Mouse (Mus musculus): Measurements from ENCODE around the gene Olfr1428. TPM values are rescaled to one million over a fixed set of nuclear protein-coding genes. Genes with fewer than 3 reads are reported as not detected.
A peak's percentile ranks its signal among the peaks of the same experiment; 100 is the strongest.
"Not testable (repeated sequence)": the region's sequence is repeated elsewhere in the genome, so short reads cannot be mapped to it uniquely, and the experiment has no call there.

Olfr1428 gene
- not detected in 2 replicates for polyA plus RNA-seq (2012; rRNA removed)

DNA sequence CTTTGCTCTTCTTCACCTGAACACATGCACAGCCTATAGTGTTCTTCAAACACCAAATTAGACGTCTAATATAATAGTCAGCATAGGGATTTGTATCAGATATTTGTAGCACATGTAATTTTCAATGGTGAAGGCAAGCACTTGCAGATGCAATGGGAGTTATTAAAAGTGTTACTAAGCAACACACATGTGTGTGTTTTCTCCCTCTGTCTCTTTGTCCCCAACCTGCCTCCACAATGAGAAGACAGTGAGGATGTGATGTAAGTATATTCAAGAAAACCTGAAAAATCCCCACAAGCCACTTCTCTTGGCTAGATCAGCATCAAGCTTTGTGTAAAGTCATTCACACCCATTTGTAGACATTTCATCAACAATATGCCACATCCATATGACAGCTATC lies at the start of gene Olfr1428:
Olfr1428 (minus strand) TSS at position 101 of the 400 bp plus-strand sequence.
- H3K4me1 ChIP-seq (ENCODE audit: control insufficient read depth, insufficient read depth, low read length) = no peaks in the 10 kb centered on the region

GRCm38 (mm10) chr19:12145452-12145851 lies 29.8 kb upstream of the Olfr1428 start:
- TF ChIP-seq CTCF (IDR thresholded peaks at IDR 0.05; ENCODE audit: extremely low read depth, insufficient read depth, low read length) (no peak), POLR2A (IDR thresholded peaks at IDR 0.05; ENCODE audit: extremely low read depth, insufficient read depth, low read length) (no peak)
- no peak overlapping the region for H3K27ac ChIP-seq (ENCODE audit: insufficient read depth, low read length)
- no peak overlapping the region for H3K4me3 ChIP-seq (ENCODE audit: insufficient read depth, low read length)
- no peaks in the 10 kb centered on the region for H3K4me1 ChIP-seq (ENCODE audit: control insufficient read depth, insufficient read depth, low read length)

More for the DNA sequence above, at the start of gene Olfr1428:
- Histone ChIP-seq H3K27ac (ENCODE audit: insufficient read depth, low read length) (no peak within 1 kb of the TSS), H3K4me3 (ENCODE audit: insufficient read depth, low read length) (no peak within 1 kb of the TSS)
- no peak for TF ChIP-seq CTCF (IDR thresholded peaks at IDR 0.05; ENCODE audit: extremely low read depth, insufficient read depth, low read length)
- no peak for TF ChIP-seq POLR2A (IDR thresholded peaks at IDR 0.05; ENCODE audit: extremely low read depth, insufficient read depth, low read length)

- Histone ChIP-seq H3K4me1 (ENCODE audit: control insufficient read depth, insufficient read depth, low read length) (no peaks in the 10 kb centered on the region), H3K4me3 (ENCODE audit: insufficient read depth, low read length) (no peak overlapping the region), H3K27ac (ENCODE audit: insufficient read depth, low read length) (no peak overlapping the region)
- no peak for TF ChIP-seq POLR2A (IDR thresholded peaks at IDR 0.05; ENCODE audit: extremely low read depth, insufficient read depth, low read length)
- no peak for TF ChIP-seq CTCF (IDR thresholded peaks at IDR 0.05; ENCODE audit: extremely low read depth, insufficient read depth, low read length)
These were observed 27.7 kb upstream of the Olfr1428 start for GRCm38 (mm10) chr19:12143356-12143755.

DNA sequence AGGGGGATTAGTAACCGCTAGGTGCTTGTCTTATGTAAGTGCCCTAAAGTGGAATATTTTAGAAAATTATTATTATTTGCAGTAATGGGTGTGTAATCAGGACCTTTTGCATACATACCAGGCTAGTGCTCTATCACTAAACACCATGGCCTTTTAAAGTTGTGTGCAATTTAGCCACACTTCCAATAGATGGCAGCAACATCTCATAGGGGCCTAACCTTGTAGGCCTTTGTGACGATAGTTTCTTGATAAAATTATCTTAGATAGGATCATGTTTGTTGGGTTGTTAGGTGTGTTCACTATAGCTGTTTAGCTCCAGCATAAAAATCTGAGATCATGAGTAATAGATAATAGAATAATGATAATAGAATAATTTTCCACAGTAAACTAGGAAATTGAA lies 18.6 kb upstream of the Olfr1428 start:
- no peak overlapping the region for H3K4me3 ChIP-seq (ENCODE audit: insufficient read depth, low read length)
- no peak for TF ChIP-seq POLR2A (IDR thresholded peaks at IDR 0.05; ENCODE audit: extremely low read depth, insufficient read depth, low read length)
- TF ChIP-seq CTCF (IDR thresholded peaks at IDR 0.05; ENCODE audit: extremely low read depth, insufficient read depth, low read length) = peak; percentile 57; the same call in 1 of the 2 replicates

GRCm38 (mm10) chr19:12123103-12123502 lies 7.4 kb upstream of the Olfr1428 start, which contains the start of gene Olfr76:
Olfr76 (minus strand) TSS chr19:12123203.
- TF ChIP-seq CTCF (IDR thresholded peaks at IDR 0.05; ENCODE audit: extremely low read depth, insufficient read depth, low read length) = no peak
- TF ChIP-seq POLR2A (IDR thresholded peaks at IDR 0.05; ENCODE audit: extremely low read depth, insufficient read depth, low read length) = no peak
- Histone ChIP-seq H3K4me3 (ENCODE audit: insufficient read depth, low read length) (no peak within 1 kb of the TSS), H3K27ac (ENCODE audit: insufficient read depth, low read length) (no peak within 1 kb of the TSS), H3K4me1 (ENCODE audit: control insufficient read depth, insufficient read depth, low read length) (no peaks in the 10 kb centered on the region)

More for the DNA sequence above, 18.6 kb upstream of the Olfr1428 start:
- Histone ChIP-seq H3K4me1 (ENCODE audit: control insufficient read depth, insufficient read depth, low read length) (no peaks in the 10 kb centered on the region), H3K27ac (ENCODE audit: insufficient read depth, low read length) (no peak overlapping the region)

DNA sequence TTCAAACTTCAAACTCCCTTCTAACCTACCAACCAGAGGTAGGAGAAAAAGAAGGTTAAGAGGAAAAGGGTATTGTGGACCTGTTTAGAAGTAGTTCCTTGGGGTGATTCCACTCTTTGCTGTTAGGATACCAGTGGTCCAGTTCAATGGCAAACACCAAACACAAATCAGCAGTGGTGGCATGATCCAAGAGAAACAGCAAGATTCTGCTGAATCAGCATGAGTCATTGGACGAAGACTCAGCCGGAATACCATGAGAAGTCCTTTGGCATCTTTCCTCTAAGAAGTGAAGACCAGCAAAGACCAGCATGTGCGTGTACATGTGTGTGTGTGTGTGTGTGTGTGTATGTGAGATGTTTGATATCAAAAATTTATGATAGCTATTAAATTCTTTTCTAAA lies 767 bp upstream of the Olfr1428 start:
- Histone ChIP-seq H3K27ac (ENCODE audit: insufficient read depth, low read length) (no peak overlapping the region), H3K4me1 (ENCODE audit: control insufficient read depth, insufficient read depth, low read length) (no peaks in the 10 kb centered on the region), H3K4me3 (ENCODE audit: insufficient read depth, low read length) (no peak overlapping the region)
- no peak for TF ChIP-seq CTCF (IDR thresholded peaks at IDR 0.05; ENCODE audit: extremely low read depth, insufficient read depth, low read length)
- TF ChIP-seq POLR2A (IDR thresholded peaks at IDR 0.05; ENCODE audit: extremely low read depth, insufficient read depth, low read length) = no peak

DNA sequence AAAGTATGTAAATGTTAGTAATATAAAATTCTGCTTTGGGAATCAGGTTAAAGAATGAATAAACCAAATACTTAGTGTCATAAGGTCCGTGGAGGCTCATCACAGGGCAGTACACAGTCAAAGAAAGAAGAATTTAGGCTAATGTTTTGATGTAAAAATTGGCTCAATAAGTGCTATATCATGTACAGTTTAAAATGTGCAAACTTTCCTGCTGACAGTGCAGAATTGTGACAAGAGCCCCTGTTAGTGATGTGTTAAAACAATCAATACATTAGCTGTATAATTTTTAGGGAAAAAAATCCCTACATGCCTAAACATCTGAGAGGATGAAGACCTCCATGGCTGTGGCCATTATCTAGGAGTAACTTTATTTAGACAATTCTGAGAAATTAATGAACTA lies 1.9 kb downstream of the Olfr1428 start:
- no peaks in the 10 kb centered on the region for H3K4me1 ChIP-seq (ENCODE audit: control insufficient read depth, insufficient read depth, low read length)
- H3K4me3 ChIP-seq (ENCODE audit: insufficient read depth, low read length) = no peak overlapping the region
- H3K27ac ChIP-seq (ENCODE audit: insufficient read depth, low read length) = no peak overlapping the region
- TF ChIP-seq CTCF (IDR thresholded peaks at IDR 0.05; ENCODE audit: extremely low read depth, insufficient read depth, low read length) (no peak), POLR2A (IDR thresholded peaks at IDR 0.05; ENCODE audit: extremely low read depth, insufficient read depth, low read length) (no peak)

- Histone ChIP-seq H3K27ac (ENCODE audit: insufficient read depth, low read length) (no peak overlapping the region), H3K4me1 (ENCODE audit: control insufficient read depth, insufficient read depth, low read length) (no peaks in the 10 kb centered on the region), H3K4me3 (ENCODE audit: insufficient read depth, low read length) (no peak overlapping the region)
- TF ChIP-seq CTCF (IDR thresholded peaks at IDR 0.05; ENCODE audit: extremely low read depth, insufficient read depth, low read length) = no peak
- TF ChIP-seq POLR2A (IDR thresholded peaks at IDR 0.05; ENCODE audit: extremely low read depth, insufficient read depth, low read length) = no peak
These were observed 11.2 kb downstream of the Olfr1428 start for GRCm38 (mm10) chr19:12104541-12104940.

GRCm38 (mm10) chr19:12103234-12103633 lies 12.5 kb downstream of the Olfr1428 start, which contains the start of gene Olfr1427:
Olfr1427 (minus strand) TSS chr19:12103334.
- Histone ChIP-seq H3K4me3 (ENCODE audit: insufficient read depth, low read length) (no peak within 1 kb of the TSS), H3K4me1 (ENCODE audit: control insufficient read depth, insufficient read depth, low read length) (no peaks in the 10 kb centered on the region), H3K27ac (ENCODE audit: insufficient read depth, low read length) (peak within 1 kb of the TSS; percentile 17; the same call in 1 of the 2 replicates)
- TF ChIP-seq POLR2A (IDR thresholded peaks at IDR 0.05; ENCODE audit: extremely low read depth, insufficient read depth, low read length) = no peak
- TF ChIP-seq CTCF (IDR thresholded peaks at IDR 0.05; ENCODE audit: extremely low read depth, insufficient read depth, low read length) = no peak

DNA sequence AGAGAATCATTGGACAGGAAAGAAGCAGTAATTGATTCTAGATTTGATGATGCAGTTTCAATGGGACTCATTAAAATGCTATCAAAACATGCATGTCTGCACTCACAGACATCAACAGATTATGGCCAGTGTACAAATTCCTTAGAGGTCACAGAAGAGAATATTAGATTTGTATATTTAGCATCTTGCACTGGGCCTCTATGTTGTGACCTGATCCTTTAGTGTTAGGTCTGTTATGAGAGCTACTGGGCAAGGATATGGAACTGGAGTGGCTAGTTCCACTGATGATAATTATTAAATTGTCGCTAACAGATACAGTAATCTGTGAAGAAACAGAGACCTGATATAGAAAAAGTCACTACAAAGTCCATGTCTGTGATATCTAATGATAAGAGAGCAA lies 23.8 kb downstream of the Olfr1428 start, which contains the start of gene Olfr1426:
Olfr1426 (minus strand) TSS at position 101 of the 400 bp plus-strand sequence.
- TF ChIP-seq CTCF (IDR thresholded peaks at IDR 0.05; ENCODE audit: extremely low read depth, insufficient read depth, low read length) (no peak), POLR2A (IDR thresholded peaks at IDR 0.05; ENCODE audit: extremely low read depth, insufficient read depth, low read length) (no peak)
- Histone ChIP-seq H3K4me3 (ENCODE audit: insufficient read depth, low read length) (no peak within 1 kb of the TSS), H3K27ac (ENCODE audit: insufficient read depth, low read length) (no peak within 1 kb of the TSS), H3K4me1 (ENCODE audit: control insufficient read depth, insufficient read depth, low read length) (no peaks in the 10 kb centered on the region; the same call in 1 of the 2 replicates)

DNA sequence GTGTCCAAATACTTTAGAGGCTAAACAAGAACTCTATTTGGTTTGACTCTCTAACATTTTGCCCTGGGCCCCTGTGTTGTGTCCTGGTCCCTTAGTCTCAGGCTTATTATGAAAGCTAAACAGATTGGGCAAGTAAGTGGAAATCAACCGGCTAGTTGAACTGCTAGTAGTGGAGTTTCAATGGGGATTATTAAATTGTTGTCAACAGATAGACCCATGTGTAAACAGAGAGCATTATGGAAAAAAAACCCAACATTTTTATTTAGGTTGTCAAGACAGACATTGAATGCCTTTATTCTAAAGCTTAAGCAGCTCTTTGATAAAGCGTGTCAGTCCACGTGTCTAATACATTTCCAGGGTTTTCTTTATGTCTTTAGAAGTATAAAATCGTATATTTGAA lies 38.1 kb downstream of the Olfr1428 start, which contains the start of gene Olfr1425:
Olfr1425 (minus strand) TSS at position 101 of the 400 bp plus-strand sequence.
- H3K4me1 ChIP-seq (ENCODE audit: control insufficient read depth, insufficient read depth, low read length); H3K27ac ChIP-seq (ENCODE audit: insufficient read depth, low read length); H3K4me3 ChIP-seq (ENCODE audit: insufficient read depth, low read length): not testable (repeated sequence)

- not testable (repeated sequence) for H3K4me3 ChIP-seq (ENCODE audit: insufficient read depth, low read length); H3K27ac ChIP-seq (ENCODE audit: insufficient read depth, low read length); H3K4me1 ChIP-seq (ENCODE audit: control insufficient read depth, insufficient read depth, low read length)
These were observed 46.2 kb downstream of the Olfr1428 start for GRCm38 (mm10) chr19:12069546-12069945.

- H3K4me3 ChIP-seq (ENCODE audit: insufficient read depth, low read length); H3K27ac ChIP-seq (ENCODE audit: insufficient read depth, low read length); H3K4me1 ChIP-seq (ENCODE audit: control insufficient read depth, insufficient read depth, low read length): not testable (repeated sequence)
These were observed 47.9 kb downstream of the Olfr1428 start for GRCm38 (mm10) chr19:12067806-12068205.

DNA sequence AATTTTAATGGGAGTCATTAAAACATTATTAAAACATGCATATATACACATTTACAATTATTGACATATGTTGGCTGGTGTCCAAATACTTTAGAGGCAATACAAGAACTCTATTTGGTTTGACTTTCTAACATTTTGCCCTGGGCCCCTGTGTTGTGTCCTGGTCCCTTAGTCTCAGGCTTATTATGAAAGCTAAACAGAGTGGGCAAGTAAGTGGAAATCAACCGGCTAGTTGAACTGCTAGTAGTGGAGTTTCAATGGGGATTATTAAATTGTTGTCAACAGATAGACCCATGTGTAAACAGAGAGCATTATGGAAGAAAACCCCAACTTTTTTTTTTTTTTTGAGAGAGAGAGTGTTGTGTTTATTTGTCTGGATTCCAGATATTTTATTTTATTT lies 53.1 kb downstream of the Olfr1428 start, which contains the start of gene Olfr1424:
Olfr1424 (minus strand) TSS at position 101 of the 400 bp plus-strand sequence.
- not testable (repeated sequence) for H3K4me1 ChIP-seq (ENCODE audit: control insufficient read depth, insufficient read depth, low read length); H3K27ac ChIP-seq (ENCODE audit: insufficient read depth, low read length); H3K4me3 ChIP-seq (ENCODE audit: insufficient read depth, low read length)
